Mouse (Mus musculus) spleen, adult 2 months (tissue): ENCODE measurements around the gene Rgs1. TPM values are rescaled to one million over a fixed set of nuclear protein-coding genes. Genes with fewer than 3 reads are reported as not detected.
A peak's percentile ranks its signal among the peaks of the same experiment; 100 is the strongest.

Source experiments
- DNase-seq, 2 experiments: peaks; one replicate each; pipeline versions ENCODE4 v3.0.0 to v3.0.0-alpha.2; 2012 to 2021; ENCODE audit warnings: low spot score in 2 of 2, low read depth in 1 of 2
- H3K27ac ChIP-seq: fragments of 200-500 bp; 2 replicates; pipeline ENCODE4 v1.5.1; 2012; ENCODE audit warnings: low read length, inconsistent platforms; ENCODE audit not compliant: insufficient read depth
- H3K27me3 ChIP-seq: fragments of 200-500 bp; 2 replicates; pipeline ENCODE4 v1.6.1; 2012; ENCODE audit warnings: mild to moderate bottlenecking, moderate library complexity, low read length, inconsistent platforms; ENCODE audit not compliant: control insufficient read depth, insufficient read depth
- H3K36me3 ChIP-seq: fragments of 200-500 bp; 2 replicates; pipeline ENCODE4 v1.6.1; 2012; ENCODE audit warnings: mild to moderate bottlenecking, low read length, inconsistent platforms; ENCODE audit not compliant: control insufficient read depth, insufficient read depth
- H3K4me1 ChIP-seq: fragments of 200-500 bp; 2 replicates; pipeline ENCODE4 v1.6.1; 2011; ENCODE audit warnings: inconsistent platforms; ENCODE audit not compliant: control insufficient read depth, insufficient read depth, insufficient read length
- H3K4me3 ChIP-seq: fragments of 200-500 bp; 2 replicates; pipeline ENCODE4 v1.5.1; 2011; ENCODE audit warnings: mild to moderate bottlenecking, inconsistent platforms; ENCODE audit not compliant: insufficient read depth, insufficient read length; ENCODE audit errors: extremely low read depth
- CTCF ChIP-seq: fragments of 200-500 bp; IDR thresholded peaks from 2 replicates; pipeline ENCODE4 v1.5.1; 2011; ENCODE audit warnings: mild to moderate bottlenecking, inconsistent platforms; ENCODE audit not compliant: insufficient read depth, insufficient read length, insufficient replicate concordance; ENCODE audit errors: extremely low read depth
- POLR2A ChIP-seq: fragments of 200-500 bp; IDR thresholded peaks from 2 replicates; pipeline ENCODE4 v1.6.1; 2011; ENCODE audit warnings: low read depth, low read length, inconsistent platforms
- WGBS: fragments of 180-500 bp; shearing (Covaris S2); methylation state at CpG from one replicate; pipeline ENCODE4 v1.1.7; 2018; 5-methylcytosine and 5-hydroxymethylcytosine counted together
- polyA plus RNA-seq: library from polyadenylated mRNA; depleted of rRNA; stranded (reverse); fragments of >200 nt; gene quantifications from 2 replicates; pipeline ENCODE4 v1.2.3, GENCODE M21; 2012

Gene Rgs1
- polyA plus RNA-seq, 1 experiment = 1.4 TPM

GRCm38 (mm10) chr1:144239195-144239594 lies 9.8 kb downstream of the Rgs1 start:
- WGBS = 84% methylated on average over 2 of the region's 2 CpGs

GRCm38 (mm10) chr1:144215230-144215629 lies 33.8 kb downstream of the Rgs1 start:
- no peak for DNase-seq
- Histone ChIP-seq H3K36me3 (no peaks in the 10 kb centered on the region), H3K27me3 (no peaks in the 10 kb centered on the region), H3K4me3 (no peak overlapping the region), H3K27ac (no peak overlapping the region), H3K4me1 (peaks cover 2% of the 10 kb centered on the region; the same call in 1 of the 2 replicates)
- no peak for TF ChIP-seq POLR2A
- no peak for TF ChIP-seq CTCF

More at GRCm38 (mm10) chr1:144239195-144239594, 9.8 kb downstream of the Rgs1 start:
- no peaks in the 10 kb centered on the region for H3K4me1 ChIP-seq
- no peak overlapping the region for H3K27ac ChIP-seq
- H3K36me3 ChIP-seq = no peaks in the 10 kb centered on the region
- DNase-seq = no peak
- H3K4me3 ChIP-seq = no peak overlapping the region
- H3K27me3 ChIP-seq = no peaks in the 10 kb centered on the region
- TF ChIP-seq POLR2A = no peak
- no peak for TF ChIP-seq CTCF

- H3K27ac ChIP-seq = no peak overlapping the region
- no peak for DNase-seq
- H3K4me1 ChIP-seq = peaks cover 4% of the 10 kb centered on the region; the same call in 1 of the 2 replicates
- WGBS = 77% methylated on average over 3 of the region's 3 CpGs
- no peak overlapping the region for H3K4me3 ChIP-seq
- no peaks in the 10 kb centered on the region for H3K27me3 ChIP-seq
- no peak for TF ChIP-seq POLR2A
- no peak for TF ChIP-seq CTCF
- no peaks in the 10 kb centered on the region for H3K36me3 ChIP-seq
Observed at GRCm38 (mm10) chr1:144210912-144211311, 38.1 kb downstream of the Rgs1 start.

- Histone ChIP-seq H3K4me3 (no peak overlapping the region), H3K4me1 (0 out of 2 replicates have a peak, but pooled peaks cover 3% of the 10 kb centered on the region), H3K27ac (no peak overlapping the region), H3K36me3 (no peaks in the 10 kb centered on the region), H3K27me3 (no peaks in the 10 kb centered on the region)
- TF ChIP-seq POLR2A (no peak), CTCF (no peak)
- WGBS = 75% methylated on average over 7 of the region's 7 CpGs
- DNase-seq = no peak
Observed at GRCm38 (mm10) chr1:144206281-144207061, 42.6 kb downstream of the Rgs1 start.

- 53% methylated on average over 2 of the region's 2 CpGs for WGBS
- no peak for DNase-seq
- Histone ChIP-seq H3K4me3 (no peak overlapping the region), H3K27ac (no peak overlapping the region), H3K27me3 (no peaks in the 10 kb centered on the region), H3K36me3 (no peaks in the 10 kb centered on the region), H3K4me1 (peaks cover 3% of the 10 kb centered on the region; the same call in 1 of the 2 replicates)
- TF ChIP-seq POLR2A (no peak), CTCF (no peak)
Observed at GRCm38 (mm10) chr1:144204766-144205165, 44.3 kb downstream of the Rgs1 start.

GRCm38 (mm10) chr1:144202939-144203338 lies 46.1 kb downstream of the Rgs1 start:
- H3K4me1 ChIP-seq = peaks cover 3% of the 10 kb centered on the region; the same call in 1 of the 2 replicates
- no peaks in the 10 kb centered on the region for H3K27me3 ChIP-seq
- H3K4me3 ChIP-seq = no peak overlapping the region
- 33% methylated on average over 4 of the region's 4 CpGs for WGBS
- H3K36me3 ChIP-seq = no peaks in the 10 kb centered on the region
- TF ChIP-seq CTCF = no peak
- TF ChIP-seq POLR2A = no peak
- no peak overlapping the region for H3K27ac ChIP-seq
- peak in 1 of 2 experiments; percentile 21 for DNase-seq

- WGBS = 6% methylated on average over 2 of the region's 2 CpGs
- peak; percentile 26 to 85 for DNase-seq
- Histone ChIP-seq H3K27ac (no peak overlapping the region), H3K4me3 (no peak overlapping the region), H3K27me3 (no peaks in the 10 kb centered on the region), H3K36me3 (no peaks in the 10 kb centered on the region), H3K4me1 (no peaks in the 10 kb centered on the region; the same call in 1 of the 2 replicates)
- no peak for TF ChIP-seq CTCF
Observed at GRCm38 (mm10) chr1:144200496-144200895, 48.5 kb downstream of the Rgs1 start.
